Mouse (Mus musculus) c-Kit-positive CD71-positive TER-119-positive erythroid progenitor cells, embryonic 14.5 days (primary cell): Measurements from ENCODE around the gene Tgfbr3.
A peak's percentile ranks its signal among the peaks of the same experiment; 100 is the strongest.

Source experiments
- DNase-seq: peaks from one replicate; pipeline ENCODE4 v3.0.0-alpha.2; 2013; ENCODE audit warnings: low spot score

Tgfbr3 gene

DNA sequence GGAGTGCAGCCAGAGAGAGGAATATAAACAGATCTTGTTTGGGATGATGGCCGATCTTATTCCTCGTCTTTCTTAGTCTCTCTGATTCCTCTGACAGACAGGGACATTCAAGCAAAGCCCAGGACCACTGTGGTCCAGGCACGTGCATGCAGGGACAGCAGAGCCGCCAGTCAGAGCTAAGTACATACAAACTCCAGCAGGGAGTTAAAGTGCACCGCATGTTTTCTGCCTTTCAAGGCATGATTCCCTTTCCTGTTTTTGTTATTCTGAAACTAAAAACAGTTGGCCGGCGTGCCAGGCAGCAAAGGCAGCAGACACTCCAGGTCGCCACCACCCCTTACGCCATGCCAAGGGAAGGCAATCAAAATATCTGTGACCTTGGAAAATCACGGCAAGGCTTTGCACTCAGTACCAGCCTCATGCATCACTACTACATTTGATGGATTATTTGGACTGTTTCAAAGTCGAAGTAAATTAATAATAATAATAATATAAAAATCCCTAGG lies 143.3 kb downstream of the Tgfbr3 start:
- no peak for DNase-seq

DNA sequence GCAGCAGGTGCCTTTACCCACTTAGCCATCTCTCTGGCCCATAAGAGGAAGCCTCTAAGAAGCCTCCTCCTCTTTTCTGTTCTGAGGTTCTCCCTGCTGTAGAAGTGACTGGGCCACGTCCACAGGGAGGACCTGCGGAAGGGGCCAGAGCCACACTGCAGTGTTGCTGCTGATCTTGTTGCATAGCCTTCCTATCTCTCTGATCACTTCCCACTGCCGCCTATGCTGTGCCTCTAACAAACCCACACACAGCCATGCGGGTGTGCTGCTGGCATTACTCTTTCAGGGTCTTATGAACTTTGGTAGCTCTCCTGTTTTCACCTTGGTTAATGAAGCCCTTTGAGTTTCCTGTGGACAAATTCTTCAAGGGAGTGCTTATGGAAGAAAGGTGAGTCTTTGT lies 144.3 kb downstream of the Tgfbr3 start:
- no peak for DNase-seq

DNA sequence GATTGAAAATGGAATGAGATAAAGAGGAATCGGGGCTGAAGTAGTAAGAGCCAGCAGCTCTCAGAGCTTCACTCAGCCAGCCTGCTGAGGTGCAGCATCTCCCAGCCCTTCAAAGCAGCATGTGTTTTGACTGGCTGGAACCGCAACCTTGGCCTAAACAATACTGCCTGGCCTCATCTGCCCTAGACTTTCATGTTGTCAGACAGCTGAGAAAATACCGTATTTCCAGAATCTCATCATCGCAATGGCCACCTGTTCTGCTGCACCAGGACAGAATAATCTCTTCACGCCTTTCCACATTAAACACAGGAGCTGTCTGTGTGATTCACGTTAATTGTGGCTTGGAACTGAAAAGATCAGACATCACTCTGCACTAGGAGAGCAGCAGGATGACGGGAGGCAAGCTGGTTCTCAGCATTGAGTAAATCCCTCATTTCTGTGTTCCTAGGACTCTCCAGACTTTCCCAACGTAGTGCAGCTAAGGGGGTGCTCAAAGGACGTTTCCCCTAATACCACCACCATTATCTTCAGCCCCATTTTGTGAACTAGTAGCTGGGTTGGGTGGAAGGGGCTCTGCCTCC lies 145.1 kb downstream of the Tgfbr3 start:
- DNase-seq: no peak

DNA sequence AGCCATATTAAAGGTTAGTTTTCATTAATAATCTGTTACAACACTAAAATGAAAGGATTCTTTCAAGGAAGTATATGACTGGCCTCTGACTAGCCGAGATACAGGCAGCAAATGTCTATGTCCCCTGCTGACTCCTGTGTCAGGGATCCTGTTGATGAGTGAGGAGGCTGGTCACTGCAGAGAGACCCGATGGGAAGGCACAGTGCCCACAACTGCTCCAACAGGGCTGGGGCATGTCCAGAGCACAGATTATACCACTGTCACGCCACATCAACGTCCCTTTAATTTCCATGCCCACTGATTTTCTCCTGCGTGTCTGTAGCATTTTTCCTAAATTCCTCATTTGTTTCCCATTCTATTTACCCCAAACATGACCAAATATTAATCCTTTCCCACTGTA lies 146.0 kb downstream of the Tgfbr3 start:
- no peak for DNase-seq

DNA sequence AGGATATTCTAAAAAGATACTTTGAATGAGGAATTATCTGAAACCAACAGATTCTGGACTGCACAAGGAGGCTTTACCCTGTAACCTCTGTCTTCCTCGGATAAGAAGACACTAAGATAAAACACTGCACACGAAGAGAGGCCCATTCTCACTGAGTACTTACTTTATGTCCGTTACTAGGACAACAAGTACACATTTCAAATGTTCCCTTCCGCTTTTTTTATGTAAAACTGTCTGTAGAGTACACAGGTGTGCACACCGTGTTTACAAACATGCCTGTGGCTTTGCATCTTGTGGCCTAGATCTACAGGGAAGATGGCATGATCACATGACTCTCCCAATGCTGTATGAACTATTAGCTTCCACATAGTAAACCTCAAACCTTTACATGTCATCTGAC lies 146.6 kb downstream of the Tgfbr3 start:
- DNase-seq: peak; percentile 61

DNA sequence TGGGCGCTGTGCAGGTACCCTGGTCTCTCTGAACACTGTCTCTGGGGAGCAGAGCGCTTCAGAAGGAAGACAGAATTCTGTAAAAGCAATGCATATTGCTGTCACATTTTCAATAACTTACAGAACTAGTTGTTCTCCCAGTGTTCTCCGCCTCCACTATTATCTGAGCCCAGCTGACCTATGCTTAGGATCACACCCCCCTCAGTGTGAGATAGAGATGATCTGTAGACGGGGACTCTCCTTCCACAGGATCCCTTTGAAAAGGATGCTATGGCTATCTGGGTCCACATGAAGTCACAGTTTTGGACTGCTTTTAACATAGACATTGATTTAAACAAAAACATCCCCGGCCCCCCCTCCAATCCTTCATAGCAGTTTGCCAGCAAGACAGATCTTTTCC lies 148.1 kb downstream of the Tgfbr3 start:
- no peak for DNase-seq

DNA sequence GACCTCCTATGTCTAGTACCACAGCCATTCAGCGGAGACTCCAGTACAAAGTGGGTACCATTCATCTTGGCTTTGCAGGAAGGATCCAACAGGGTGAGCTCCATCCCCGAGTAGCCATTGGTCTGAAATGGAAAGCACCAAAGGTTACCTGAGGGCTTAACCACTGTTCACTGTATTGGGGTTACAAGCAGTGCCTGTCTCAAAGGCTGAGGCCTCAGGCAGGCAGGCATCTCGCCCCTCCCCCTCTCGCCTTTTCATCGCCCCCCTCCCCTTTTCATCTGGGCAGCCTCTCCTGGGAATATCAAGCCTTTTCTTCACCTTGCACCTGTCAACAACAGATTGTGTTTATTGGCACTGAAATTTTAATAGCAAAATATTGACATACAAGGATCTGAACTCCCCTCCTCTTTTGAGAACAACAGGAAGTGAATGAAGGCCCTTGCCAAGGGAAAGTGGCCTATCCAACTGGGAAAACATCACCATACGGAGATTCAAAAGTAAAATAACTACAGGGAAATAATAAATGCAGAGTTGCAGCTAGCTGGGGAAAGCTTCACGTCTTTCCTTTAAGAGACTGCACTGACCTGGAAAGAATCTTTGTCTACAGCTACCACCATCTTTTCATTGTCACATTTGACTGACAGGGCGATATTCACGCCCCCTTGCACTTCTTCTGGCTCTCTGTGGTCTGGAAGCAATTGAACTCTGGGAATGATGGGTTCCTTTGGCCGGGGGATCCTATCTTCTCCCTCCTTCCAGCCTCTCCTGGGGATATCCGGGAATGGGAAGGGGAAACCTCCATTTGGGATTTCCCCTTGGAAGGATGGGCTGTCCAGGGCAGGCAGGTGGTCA lies 149.4 kb downstream of the Tgfbr3 start:
- no peak for DNase-seq

DNA sequence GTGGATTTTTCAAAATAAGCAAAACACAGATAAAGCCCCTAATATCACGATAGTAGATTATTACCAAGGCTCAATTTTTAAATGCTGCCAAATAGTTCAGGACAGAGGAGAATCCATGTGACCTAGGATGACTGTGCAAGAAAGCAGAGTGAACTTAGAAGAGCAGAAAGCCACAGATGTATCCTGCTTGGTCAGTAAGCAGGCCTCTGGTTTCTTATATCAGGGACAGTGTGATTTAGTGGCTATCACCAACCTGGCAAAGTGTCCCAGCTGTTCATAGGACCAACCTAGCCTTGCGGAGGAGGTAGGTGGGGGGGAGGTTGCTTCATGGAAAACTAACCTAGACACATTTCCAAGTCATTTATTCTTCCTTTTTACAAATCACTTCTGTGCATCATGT lies 156.1 kb downstream of the Tgfbr3 start:
- no peak for DNase-seq

DNA sequence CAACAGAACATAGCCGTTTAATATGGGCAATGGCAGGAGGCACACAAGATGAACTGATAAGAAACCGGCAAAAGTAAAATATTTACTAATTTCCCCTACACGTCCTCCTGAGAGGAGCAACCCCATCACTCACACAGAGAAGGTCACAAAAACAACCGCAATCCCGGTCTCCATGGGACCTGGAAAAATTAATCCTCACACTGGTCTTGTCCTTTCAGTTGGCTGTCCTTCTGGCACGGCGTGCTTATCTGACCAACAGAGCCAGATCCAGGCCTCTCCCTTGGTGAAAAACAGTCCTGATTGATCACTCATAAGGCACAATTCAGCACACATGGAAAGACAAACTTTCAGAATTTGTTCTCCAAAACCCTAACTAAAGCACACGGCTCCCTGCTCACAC lies 157.2 kb downstream of the Tgfbr3 start:
- DNase-seq: no peak

DNA sequence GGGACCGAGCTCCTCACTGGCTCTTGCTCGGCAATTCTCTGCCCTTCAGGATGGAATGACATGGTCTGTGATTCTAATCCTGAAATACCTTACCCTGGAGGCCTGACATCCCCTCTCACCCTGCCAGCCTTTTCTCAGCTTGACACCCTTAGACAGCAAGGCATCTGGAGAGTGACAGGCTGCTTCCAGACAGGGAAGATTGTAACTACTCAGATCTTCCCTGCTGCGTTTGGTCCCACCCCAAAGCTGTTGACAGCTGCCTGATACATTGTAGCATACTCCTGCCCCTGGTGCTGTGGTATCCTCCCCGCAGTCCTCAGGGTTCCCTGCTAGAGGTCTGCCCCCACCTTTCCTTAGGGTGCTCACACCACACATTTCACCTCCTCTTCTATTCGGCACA lies 160.1 kb downstream of the Tgfbr3 start:
- DNase-seq: no peak

DNA sequence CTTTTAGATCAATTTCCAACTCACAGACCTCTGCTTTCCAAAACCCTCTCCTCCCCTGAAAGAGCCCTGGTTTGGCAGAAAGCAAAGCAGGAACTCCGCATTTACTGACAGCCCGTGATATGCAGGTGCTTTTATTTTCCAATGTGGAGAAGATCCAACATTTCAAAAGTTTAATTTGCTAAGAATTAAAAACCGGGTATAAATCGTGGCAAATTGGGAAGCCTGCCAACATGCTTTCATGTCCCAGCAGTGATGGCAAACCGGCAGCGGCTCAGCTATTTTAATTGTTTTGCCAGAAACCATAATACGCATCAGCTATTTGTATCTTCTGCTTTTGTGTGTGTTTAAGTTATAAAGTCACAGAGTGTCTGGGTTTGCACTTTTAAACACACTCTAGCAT lies 162.9 kb downstream of the Tgfbr3 start:
- no peak for DNase-seq

DNA sequence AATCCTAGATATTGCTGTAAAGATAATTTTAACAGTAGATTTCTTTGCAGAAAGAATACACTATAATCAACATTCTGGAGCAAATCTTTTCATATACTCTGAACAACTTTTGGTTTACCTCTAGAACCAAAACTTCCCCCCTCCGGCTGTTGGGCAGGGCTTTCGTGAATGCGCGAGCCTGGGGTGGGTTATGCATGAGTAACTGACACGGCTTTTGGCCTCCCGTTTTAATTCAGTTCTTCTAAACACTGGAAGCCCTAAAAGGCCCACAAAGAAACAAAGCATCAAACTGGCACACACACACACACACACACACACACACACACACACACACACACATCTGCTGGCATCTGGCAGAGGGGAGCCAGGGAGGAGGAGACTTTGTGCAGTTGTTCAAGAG lies 164.3 kb downstream of the Tgfbr3 start:
- DNase-seq: no peak

DNA sequence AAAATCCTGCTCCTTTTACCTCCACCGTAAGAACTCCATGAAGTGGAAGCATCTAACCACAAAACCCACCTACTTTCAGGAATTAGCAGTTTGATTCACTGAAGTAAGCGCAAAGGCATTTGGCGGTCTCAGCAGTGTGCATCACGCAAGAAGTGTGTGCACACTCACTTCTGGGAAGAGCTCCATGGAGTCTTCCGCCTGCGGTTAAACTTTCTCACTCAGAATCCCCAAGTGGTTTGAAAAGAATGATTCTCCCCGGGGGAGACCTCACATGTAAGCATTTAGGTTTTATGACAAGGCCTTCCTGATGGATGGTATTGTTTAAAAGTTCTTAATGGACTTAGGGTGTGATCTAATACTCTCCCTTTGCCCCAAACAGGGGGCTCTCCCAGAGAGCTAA lies 164.9 kb downstream of the Tgfbr3 start:
- no peak for DNase-seq

DNA sequence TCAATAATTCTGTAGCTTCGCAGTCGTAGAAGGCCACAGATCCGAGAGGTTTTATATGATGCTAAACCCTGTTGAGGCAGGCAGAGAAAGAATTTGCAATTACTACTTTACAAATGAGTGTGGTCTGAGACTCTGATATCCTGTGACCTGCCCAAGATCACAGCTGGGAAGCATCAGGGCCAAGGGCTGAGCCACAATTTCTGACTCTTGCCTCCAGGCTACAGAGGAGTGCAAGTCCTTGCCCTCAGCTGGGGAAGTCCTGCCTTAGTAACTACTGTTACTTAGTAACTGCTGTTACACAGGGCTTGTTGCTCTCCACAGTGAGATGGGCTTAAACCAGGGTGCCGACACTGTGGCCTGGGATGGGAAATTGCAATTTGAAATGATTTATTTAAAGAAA lies 166.8 kb downstream of the Tgfbr3 start:
- no peak for DNase-seq

DNA sequence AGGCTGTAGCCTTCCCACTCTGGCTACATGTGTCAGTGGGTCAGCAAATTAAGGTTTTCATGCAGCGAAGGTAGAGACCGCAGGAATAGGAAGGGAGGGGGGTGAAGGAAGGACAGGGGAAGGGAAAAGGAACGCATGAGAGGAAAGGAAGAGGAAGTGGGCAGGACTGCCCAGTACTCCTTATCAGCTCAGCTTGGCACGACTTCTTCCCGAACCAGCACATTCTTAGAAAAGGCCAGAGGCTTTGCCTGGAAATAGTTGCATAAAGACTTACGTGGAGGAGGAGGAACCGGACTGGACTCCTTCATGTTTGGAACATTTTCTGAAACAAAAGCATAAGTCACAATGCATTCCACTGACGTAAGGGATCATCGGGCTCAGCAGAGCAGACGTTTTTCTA lies 168.3 kb downstream of the Tgfbr3 start:
- DNase-seq: no peak

DNA sequence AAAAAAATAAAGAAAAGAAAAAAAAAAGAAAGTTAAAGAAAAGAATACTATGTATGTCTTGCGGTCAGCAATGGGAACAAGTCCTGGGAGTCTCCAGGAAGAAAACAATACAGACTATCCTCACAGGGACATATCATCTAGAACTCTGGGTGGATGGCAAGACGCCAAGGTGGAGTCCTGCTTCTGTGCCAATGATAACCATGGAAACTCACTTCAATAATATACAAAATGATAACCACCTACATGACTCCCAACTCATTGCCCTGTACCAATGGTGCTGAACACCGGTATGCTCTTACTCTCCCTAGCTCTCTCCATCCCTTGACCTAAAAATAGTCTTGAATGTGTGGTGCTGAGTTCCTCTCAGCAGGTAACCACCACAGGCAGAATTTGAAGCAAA lies 168.8 kb downstream of the Tgfbr3 start:
- no peak for DNase-seq

DNA sequence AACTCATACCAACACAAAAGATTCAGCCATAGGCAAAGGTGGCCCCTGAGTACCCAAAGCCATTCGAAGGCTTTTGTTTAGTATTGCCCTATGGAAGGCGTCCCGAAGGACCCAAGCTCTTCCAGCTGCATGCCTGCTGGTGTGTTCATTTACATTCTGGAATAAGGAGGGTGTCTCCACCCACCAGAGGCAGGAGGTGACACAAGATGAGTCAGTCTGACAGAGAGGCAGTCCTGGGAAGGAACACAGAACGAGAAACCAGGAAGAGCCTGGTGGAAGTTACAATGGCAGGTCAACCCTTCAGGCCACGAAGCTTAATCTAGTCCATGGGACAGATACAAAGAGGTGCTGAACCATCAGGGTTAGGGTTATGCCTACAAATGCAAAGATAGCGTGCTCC lies 169.5 kb downstream of the Tgfbr3 start:
- no peak for DNase-seq

DNA sequence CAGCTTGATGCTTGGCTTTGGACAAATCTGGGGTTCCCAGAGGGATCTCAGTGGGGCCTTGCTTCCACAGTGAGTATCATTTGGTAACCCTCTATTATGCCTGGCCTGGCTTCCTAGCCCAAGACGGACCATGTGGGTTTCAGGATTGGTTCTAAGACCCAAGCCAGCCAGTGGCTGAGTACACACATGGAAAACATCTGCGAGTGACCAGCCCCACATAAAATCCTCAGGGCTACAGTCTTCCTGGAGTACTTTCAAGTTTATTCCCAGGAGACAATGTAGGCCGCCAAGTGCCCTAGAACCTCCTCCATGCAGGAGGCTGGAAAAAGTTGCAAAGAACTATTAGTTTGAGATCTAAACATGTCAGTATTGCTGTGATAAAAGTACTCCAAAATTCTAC lies 172.6 kb downstream of the Tgfbr3 start:
- no peak for DNase-seq

DNA sequence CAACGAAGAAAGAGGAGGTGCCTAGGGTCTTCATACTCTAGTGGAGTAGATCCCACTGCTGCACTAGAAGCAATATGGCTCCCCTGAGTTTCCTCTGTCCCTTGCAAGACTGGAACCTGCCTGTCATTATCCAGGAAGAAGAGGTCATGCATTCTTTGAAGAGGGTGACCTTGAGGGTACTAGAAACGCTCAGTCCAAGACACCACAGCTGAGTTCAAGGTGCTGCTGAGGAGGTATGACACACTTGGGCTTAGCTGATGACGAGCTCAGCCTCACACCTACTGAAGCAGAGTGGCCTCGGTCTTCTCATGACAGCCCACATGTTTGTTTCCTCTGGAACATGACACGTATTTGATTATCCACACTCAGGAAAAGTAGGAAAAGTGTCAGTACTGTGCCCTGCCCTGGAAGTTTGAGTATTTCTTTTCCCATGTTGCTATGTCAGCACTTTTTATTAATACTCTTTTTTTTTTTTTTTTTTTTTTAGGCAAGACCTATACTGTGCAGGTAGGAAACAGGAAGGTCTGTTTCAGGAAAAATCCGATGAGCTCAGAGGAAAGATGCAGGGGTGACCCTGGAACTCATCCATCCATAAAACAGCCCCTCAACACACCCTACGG lies 176.7 kb downstream of the Tgfbr3 start:
- DNase-seq: no peak

DNA sequence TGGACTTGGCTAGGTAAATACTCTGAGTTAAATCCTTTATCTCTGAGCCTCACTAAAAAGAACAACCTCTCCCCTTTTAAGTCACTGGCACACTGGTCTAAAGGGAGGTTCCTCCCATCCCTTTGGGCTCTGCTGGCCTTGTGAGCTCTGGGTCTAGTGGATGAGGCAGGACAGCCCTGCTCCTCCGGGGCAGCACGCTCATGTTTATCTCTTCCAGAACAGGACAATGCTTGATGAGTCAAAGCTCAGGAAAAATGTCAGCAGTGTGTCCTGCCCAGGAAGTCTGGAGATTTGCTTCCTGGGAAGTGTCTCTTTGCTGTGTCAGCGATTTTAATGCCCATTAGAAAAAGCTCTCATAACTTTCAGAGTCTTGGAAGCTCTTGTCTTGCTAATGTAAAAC lies 177.6 kb downstream of the Tgfbr3 start:
- DNase-seq: no peak

DNA sequence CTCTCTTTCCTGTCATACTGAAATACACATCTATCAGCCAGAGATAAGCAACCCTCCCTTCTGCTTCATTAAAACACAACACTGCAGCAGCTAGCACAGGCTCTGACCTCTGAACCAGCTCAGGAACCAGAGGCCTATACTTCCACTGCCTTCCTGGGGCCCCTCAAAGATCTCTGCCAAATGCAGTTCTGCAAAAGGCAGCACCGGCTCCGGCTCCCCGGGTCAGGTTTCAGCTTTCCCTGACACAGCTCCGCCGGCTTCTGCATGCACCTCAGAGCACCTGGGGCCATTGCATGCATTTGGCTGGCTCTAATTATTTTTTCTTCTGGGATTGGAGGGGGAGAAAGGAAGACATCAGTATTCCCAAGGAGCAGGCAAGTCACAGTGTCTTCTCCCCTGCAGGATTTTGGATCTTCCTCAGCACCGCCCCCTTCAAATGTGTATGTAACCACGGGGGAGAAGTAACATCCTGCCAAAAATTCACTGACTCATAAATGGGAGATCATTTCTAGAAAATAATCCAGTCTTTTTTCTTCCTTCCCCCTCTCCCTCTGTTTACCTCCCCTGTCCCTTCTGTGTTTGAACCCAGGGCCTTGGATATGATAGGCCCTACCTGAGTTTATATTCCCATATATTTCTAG lies 178.4 kb downstream of the Tgfbr3 start:
- DNase-seq: no peak

DNA sequence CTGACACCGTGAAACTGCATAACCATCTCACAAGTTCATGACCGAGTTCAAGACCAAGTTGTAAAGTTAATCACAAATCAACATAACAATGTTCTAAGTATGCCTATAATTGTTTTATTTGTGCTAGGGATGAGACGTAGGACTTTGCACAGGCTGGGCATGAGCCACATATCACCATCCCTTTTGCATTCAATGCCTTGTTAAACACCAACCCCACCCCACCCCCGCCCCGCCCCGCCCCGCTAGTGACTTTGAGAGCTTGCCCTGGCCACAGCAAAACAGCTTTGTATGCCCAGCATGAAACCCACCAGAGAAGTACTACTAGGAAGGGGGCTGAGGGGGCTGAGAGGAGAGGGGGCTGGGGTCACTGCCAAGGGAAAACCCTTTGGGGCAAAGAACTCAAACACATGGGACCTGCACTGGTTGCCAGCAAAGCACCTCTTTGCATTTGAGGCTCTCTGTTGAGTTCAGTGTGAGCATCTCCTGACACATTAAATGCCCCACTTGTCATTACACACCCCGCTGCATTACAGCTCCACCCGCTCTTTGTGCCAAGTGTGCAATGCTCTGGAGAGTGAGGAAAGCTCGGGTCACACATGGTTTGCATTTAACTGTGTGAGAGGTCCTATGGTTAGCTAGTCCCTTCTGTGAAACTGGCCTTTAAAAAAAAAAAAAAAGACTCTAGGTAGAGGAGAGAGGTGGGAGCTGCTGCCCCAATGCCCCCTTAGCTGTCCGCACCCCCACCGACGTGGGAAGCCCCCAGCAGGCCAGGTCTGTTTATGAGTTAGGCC lies 179.1 kb downstream of the Tgfbr3 start:
- no peak for DNase-seq
